Mouse (Mus musculus) midbrain, embryonic 14.5 days (tissue): Measurements from ENCODE around the gene Ran. TPM values are rescaled to one million over a fixed set of nuclear protein-coding genes. Genes with fewer than 3 reads are reported as not detected.
A peak's percentile ranks its signal among the peaks of the same experiment; 100 is the strongest.

Source experiments
- ATAC-seq: fragments of 200-750 bp; cut with Nextera tagmentation; 2 replicates; pipeline ENCODE4 v1.8.0; 2017; ENCODE audit warnings: moderate number of reproducible peaks, moderate library complexity; ENCODE audit not compliant: low FRiP score, low TSS enrichment
- DNase-seq: peaks from one replicate; pipeline ENCODE4 v3.0.0-alpha.2; 2015
- H3K27ac ChIP-seq: fragments of 300-500 bp; sonication (generic); replicated peaks from 2 replicates; pipeline ENCODE4 v1.5.1; 2014; ENCODE audit warnings: mild to moderate bottlenecking, low read depth, low read length, moderate library complexity
- H3K27me3 ChIP-seq: fragments of 300-500 bp; sonication (generic); 2 replicates; pipeline ENCODE4 v1.6.1; 2014; ENCODE audit warnings: low read length, control low read depth, mixed read lengths; ENCODE audit not compliant: control insufficient read depth, insufficient read depth
- H3K36me3 ChIP-seq: fragments of 300-500 bp; sonication (generic); 2 replicates; pipeline ENCODE4 v1.6.1; 2014; ENCODE audit warnings: low read length, control low read depth; ENCODE audit not compliant: control insufficient read depth, insufficient read depth
- H3K4me1 ChIP-seq: fragments of 300-500 bp; sonication (generic); 2 replicates; pipeline ENCODE4 v1.6.1; 2014; ENCODE audit warnings: mild to moderate bottlenecking, antibody characterized with exemption, low read length, control low read depth; ENCODE audit not compliant: control insufficient read depth, insufficient read depth
- H3K4me2 ChIP-seq: fragments of 300-500 bp; sonication (generic); 2 replicates; pipeline ENCODE4 v1.6.1; 2014; ENCODE audit warnings: mild to moderate bottlenecking, low read length, moderate library complexity
- H3K4me3 ChIP-seq: fragments of 300-500 bp; sonication (generic); replicated peaks from 2 replicates; pipeline ENCODE4 v1.5.1; 2014; ENCODE audit warnings: low read depth, low read length
- H3K9ac ChIP-seq: fragments of 300-500 bp; sonication (generic); replicated peaks from 2 replicates; pipeline ENCODE4 v1.6.1; 2014; ENCODE audit warnings: mild to moderate bottlenecking, low read length, moderate library complexity
- H3K9me3 ChIP-seq: fragments of 300-500 bp; sonication (generic); 2 replicates; pipeline ENCODE4 v1.6.1; 2016; ENCODE audit warnings: low read length, control low read depth, mixed read lengths; ENCODE audit not compliant: control insufficient read depth
- WGBS: fragments of 180-500 bp; shearing (Covaris S2); extraction: QIAGEN DNeasy Blood & Tissue Kit; methylation state at CpG from one replicate; pipeline ENCODE4 v1.1.7; 2014; 5-methylcytosine and 5-hydroxymethylcytosine counted together
- polyA plus RNA-seq: library from polyadenylated mRNA; unstranded; fragments of >200 nt; fragmentation: Nextera tagmentation; extraction: Ambion mirVana; gene quantifications from 2 replicates; pipeline ENCODE4 v1.2.1, GENCODE M21; 2014

Gene Ran
- polyA plus RNA-seq, 1 experiment from 2014 or later = 451 TPM

DNA sequence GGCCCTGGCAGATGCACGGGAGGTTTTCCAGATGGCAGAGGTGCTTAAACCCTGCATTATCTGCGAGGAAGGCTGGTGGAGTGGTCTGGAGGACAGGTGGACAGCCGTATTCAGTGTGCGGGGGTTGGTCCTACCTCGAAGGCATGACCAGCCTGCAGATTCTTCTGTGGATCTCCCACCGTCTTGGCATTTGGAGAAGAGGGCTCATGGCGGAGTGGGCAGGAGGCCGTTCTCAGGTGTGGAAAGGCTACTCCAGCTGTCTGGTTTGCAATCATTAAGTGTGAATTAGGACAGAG lies 43.9 kb downstream of the Ran start:
- ATAC-seq (no peak), DNase-seq (no peak)
- H3K36me3 ChIP-seq = no peaks in the 10 kb centered on the region
- no peaks in the 10 kb centered on the region for H3K9me3 ChIP-seq
- no peak overlapping the region for H3K9ac ChIP-seq
- H3K27me3 ChIP-seq = no peaks in the 10 kb centered on the region
- peak overlapping the region; percentile 51 for H3K4me2 ChIP-seq
- H3K4me1 ChIP-seq = peaks cover 4% of the 10 kb centered on the region; the same call in 1 of the 2 replicates
- peak overlapping the region; percentile 20; the same call in 1 of the 2 replicates for H3K4me3 ChIP-seq
- 48% methylated on average over 8 of the region's 8 CpGs for WGBS
- H3K27ac ChIP-seq = no peak overlapping the region

DNA sequence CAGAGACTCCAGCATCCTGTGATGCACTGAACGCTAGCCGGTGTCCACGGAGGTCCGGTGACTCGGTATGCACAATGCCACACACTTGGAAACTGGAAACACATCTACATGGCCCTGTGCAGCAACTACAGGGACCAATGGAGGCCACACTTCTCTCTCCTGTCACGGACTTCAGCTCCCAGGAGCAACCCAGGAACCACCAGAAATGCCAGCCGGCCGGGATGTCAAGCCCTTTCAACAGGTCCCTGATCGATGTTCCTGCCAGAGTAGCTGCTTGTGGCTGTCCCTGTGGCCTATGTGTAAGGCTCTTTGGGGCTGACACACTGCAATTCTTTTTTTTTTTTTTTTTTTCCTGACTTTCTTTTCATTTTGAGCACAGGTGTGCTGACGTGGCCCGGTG lies 44.3 kb downstream of the Ran start:
- H3K4me2 ChIP-seq = no peak overlapping the region; the same call in 1 of the 2 replicates
- no peak overlapping the region for H3K4me3 ChIP-seq
- no peak overlapping the region for H3K9ac ChIP-seq
- peaks cover 4% of the 10 kb centered on the region; the same call in 1 of the 2 replicates for H3K4me1 ChIP-seq
- DNase-seq (no peak), ATAC-seq (no peak)
- H3K27me3 ChIP-seq = no peaks in the 10 kb centered on the region
- H3K27ac ChIP-seq = no peak overlapping the region
- 83% methylated on average over 11 of the region's 11 CpGs for WGBS
- no peaks in the 10 kb centered on the region for H3K9me3 ChIP-seq
- no peaks in the 10 kb centered on the region for H3K36me3 ChIP-seq

DNA sequence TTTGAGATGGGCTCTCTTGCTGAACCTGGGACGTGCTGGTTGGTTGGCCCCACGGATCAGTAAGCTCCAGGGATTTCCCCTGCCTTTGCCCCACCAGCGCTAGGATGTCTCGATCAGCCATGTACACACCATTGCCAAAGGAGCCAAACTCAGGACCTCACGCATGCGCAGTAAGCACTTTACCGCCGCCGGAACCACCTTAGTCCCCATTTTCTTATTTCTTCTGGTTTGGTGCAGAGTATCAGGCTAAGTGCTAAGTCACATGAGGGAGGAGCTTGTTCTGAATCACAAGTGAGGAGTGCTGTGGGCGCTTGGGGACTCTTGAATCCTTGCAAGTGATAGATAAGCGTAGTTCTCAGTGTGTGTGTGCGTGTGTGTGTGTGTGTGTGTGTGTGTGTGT lies 45.4 kb downstream of the Ran start:
- WGBS = 78% methylated on average over 12 of the region's 12 CpGs
- no peaks in the 10 kb centered on the region for H3K36me3 ChIP-seq
- ATAC-seq = no peak
- H3K27ac ChIP-seq = no peak overlapping the region
- DNase-seq = no peak
- H3K27me3 ChIP-seq = no peaks in the 10 kb centered on the region
- H3K9me3 ChIP-seq = no peaks in the 10 kb centered on the region
- peaks cover 4% of the 10 kb centered on the region; the same call in 1 of the 2 replicates for H3K4me1 ChIP-seq
- H3K4me2 ChIP-seq = no peak overlapping the region
- H3K9ac ChIP-seq = no peak overlapping the region
- H3K4me3 ChIP-seq = no peak overlapping the region

DNA sequence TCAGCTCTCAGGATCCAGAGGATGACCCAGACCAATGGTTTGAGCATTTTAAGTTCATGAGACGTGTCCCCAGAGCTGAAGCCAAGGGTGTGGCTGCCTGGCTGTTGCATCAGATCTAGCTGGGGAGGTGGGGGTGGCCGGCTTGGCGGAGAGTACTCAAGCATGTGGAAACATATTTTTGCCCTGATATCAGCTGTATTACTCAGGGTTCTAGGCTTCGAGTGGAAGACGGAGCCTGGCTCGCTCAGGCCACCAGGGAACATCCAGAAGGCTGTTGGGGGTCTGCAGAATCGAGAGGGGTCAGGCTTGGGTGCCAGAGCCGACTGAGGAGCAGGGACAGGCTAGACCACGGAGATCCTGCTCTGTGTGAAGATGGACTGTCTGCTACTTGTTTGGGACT lies 46.1 kb downstream of the Ran start:
- Histone ChIP-seq H3K4me3 (no peak overlapping the region), H3K9ac (no peak overlapping the region), H3K36me3 (no peaks in the 10 kb centered on the region), H3K4me1 (peaks cover 4% of the 10 kb centered on the region; the same call in 1 of the 2 replicates), H3K4me2 (no peak overlapping the region), H3K27ac (no peak overlapping the region), H3K27me3 (no peaks in the 10 kb centered on the region), H3K9me3 (no peaks in the 10 kb centered on the region)
- 87% methylated on average over 9 of the region's 9 CpGs for WGBS
- ATAC-seq (no peak), DNase-seq (no peak)

DNA sequence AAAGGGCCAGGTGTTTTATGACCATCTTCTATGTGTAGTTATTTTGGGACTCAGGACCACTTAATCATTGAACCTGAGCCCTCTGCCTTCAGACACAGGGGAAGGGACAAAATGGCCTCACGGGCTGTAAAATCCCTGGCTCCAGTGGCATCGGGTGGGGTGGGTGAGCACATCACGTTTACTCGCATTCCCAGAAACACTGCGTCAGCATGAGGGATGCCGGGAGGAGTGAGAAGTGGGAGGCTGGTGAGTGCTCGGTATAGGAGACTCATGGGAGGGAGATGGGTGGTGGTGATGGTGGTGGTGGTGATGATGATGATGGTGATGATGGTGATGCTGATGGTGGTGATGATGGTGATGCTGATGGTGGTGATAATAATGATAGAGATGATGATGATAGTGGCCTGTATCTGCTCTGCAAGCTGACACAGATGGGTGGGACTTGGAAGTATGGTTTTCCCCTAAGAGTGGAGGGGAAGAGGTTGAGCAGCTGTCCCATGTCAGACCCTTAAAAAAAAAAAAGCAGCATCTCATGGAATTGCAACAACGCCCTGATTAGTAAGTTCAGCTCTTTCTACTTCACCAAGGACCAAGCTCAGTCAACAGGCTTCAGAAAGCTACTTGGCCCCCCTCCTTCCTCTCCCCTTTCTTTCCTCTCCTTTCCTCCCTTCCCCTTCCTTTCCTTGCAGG lies 46.8 kb downstream of the Ran start:
- DNase-seq (no peak), ATAC-seq (no peak)
- no peaks in the 10 kb centered on the region for H3K9me3 ChIP-seq
- no peak overlapping the region for H3K4me2 ChIP-seq
- no peak overlapping the region for H3K9ac ChIP-seq
- peaks cover 4% of the 10 kb centered on the region; the same call in 1 of the 2 replicates for H3K4me1 ChIP-seq
- H3K27me3 ChIP-seq = no peaks in the 10 kb centered on the region
- H3K4me3 ChIP-seq = no peak overlapping the region
- no peak overlapping the region for H3K27ac ChIP-seq
- WGBS = 94% methylated on average over 8 of the region's 8 CpGs
- no peaks in the 10 kb centered on the region for H3K36me3 ChIP-seq

DNA sequence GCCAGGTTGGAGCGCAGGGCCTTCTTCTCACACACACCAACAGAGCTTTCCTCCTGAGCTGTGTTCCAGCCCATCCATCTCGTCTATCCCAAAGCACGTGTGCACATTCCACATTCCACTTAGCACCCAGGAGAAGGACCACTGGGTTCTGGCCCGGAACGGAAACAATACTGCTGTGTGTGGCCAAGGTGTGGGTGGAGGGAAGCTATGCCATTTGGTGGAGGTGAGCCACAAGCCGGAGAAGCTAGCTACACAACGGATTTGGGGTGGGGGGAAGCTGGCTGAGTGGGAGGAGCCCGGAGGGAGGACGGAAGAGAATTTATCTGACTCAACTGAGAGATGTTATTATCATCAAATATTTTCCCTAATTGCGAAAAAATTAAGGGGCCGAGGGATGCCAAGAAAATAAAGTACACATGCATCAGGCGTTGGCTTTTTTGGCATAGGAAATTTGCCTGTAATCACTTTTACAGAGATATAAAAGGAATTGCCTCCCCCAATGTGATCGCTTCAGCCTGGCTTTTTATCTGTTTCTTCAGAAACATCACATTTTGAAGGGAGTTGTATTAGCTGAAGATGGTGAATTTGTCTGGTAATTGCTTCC lies 47.5 kb downstream of the Ran start:
- Histone ChIP-seq H3K9ac (no peak overlapping the region), H3K4me3 (no peak overlapping the region), H3K27ac (no peak overlapping the region), H3K9me3 (no peaks in the 10 kb centered on the region), H3K4me1 (peaks cover 4% of the 10 kb centered on the region; the same call in 1 of the 2 replicates), H3K27me3 (no peaks in the 10 kb centered on the region), H3K36me3 (no peaks in the 10 kb centered on the region), H3K4me2 (no peak overlapping the region)
- no peak for DNase-seq
- 88% methylated on average over 13 of the region's 13 CpGs for WGBS
- no peak for ATAC-seq

DNA sequence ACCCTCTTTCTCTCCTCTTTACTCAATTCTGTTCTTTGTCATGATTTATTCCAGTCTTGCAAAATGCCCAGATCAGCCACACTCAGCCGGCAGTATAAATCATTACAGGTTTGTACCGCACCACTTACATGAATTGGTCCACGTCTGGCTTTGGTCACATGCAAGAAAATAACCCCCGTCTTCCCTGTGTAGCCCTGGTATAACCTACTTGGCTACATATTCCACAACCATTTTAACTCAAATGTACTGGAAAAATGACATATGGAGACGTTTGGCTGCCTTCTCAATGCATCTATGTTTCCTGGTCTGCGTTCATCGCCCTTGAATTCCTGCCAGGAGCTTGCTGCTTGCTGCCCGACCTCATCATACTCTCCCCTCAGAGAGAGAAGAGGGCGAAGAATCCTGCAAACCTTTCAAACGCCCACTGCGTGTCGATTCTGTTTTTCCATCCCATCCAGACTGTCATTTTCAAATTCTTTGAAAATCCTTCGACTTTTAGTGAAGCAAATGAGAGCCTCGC lies 52.0 kb downstream of the Ran start:
- Histone ChIP-seq H3K9ac (no peak overlapping the region), H3K4me3 (no peak overlapping the region), H3K27me3 (no peaks in the 10 kb centered on the region), H3K4me1 (no peaks in the 10 kb centered on the region), H3K9me3 (no peaks in the 10 kb centered on the region), H3K27ac (no peak overlapping the region), H3K4me2 (no peak overlapping the region), H3K36me3 (no peaks in the 10 kb centered on the region)
- ATAC-seq (no peak), DNase-seq (no peak)
- 79% methylated on average over 14 of the region's 14 CpGs for WGBS

DNA sequence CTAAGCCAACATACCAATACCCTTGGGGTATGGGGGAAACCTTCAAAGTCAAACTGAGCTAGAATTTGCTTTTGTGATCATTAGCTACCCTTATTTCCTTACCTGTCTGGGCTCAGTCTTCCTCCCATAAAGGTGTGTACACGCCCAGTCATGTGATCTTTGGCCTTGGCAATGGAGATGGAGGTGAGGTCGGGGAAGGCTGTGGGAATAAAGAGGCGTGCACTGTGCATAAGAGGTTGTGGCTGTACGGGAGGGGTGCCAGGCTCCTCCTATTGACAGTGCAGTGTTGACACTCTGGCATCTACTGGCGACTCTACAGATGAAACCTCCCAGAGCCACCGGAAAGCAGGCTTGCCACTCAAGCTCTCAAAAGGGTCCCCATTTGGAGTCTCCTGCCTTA lies 53.5 kb downstream of the Ran start:
- no peak overlapping the region for H3K9ac ChIP-seq
- DNase-seq (no peak), ATAC-seq (no peak)
- H3K9me3 ChIP-seq = no peaks in the 10 kb centered on the region
- no peaks in the 10 kb centered on the region for H3K27me3 ChIP-seq
- H3K27ac ChIP-seq = no peak overlapping the region
- H3K4me2 ChIP-seq = no peak overlapping the region
- H3K36me3 ChIP-seq = no peaks in the 10 kb centered on the region
- no peak overlapping the region for H3K4me3 ChIP-seq
- WGBS = 76% methylated on average over 6 of the region's 6 CpGs
- H3K4me1 ChIP-seq = no peaks in the 10 kb centered on the region
